Mouse (Mus musculus) embryo, embryonic 11.5 days (tissue): ENCODE results near the gene Dnajb3.
"Not testable (repeated sequence)": the region's sequence is repeated elsewhere in the genome, so short reads cannot be mapped to it uniquely, and the experiment has no call there.

ENCODE experiments used
- DNase-seq: peaks from one replicate; pipeline ENCODE4 v3.0.0-alpha.2; 2012; ENCODE audit warnings: low read depth, low spot score

The Dnajb3 gene

GRCm38 (mm10) chr1:88215466-88216380 lies 10.1 kb upstream of the Dnajb3 start:
- DNase-seq, result no peak

GRCm38 (mm10) chr1:88214462-88214952 lies 8.9 kb upstream of the Dnajb3 start:
- no peak for DNase-seq

- no peak for DNase-seq
These were observed 8.3 kb upstream of the Dnajb3 start for GRCm38 (mm10) chr1:88213766-88214461.

GRCm38 (mm10) chr1:88213061-88213460 lies 7.5 kb upstream of the Dnajb3 start:
- DNase-seq, result no peak

- no peak for DNase-seq
These were observed 6.9 kb upstream of the Dnajb3 start for GRCm38 (mm10) chr1:88212341-88213045.

- DNase-seq, result no peak
These were observed 6.2 kb upstream of the Dnajb3 start, which contains the start of gene Ugt1a1 for GRCm38 (mm10) chr1:88211812-88212211. Gene Ugt1a1, plus strand, starts transcription at chr1:88211959.

- no peak for DNase-seq
These were observed 1.4 kb upstream of the Dnajb3 start for GRCm38 (mm10) chr1:88206843-88207479.

GRCm38 (mm10) chr1:88200456-88200855 lies 5.1 kb downstream of the Dnajb3 start, which contains the start of gene Ugt1a2:
Gene Ugt1a2, plus strand, starts transcription at chr1:88200601.
- no peak for DNase-seq

- DNase-seq, result no peak
These were observed 5.6 kb downstream of the Dnajb3 start for GRCm38 (mm10) chr1:88199996-88200395.

- DNase-seq, result no peak
These were observed 8.1 kb downstream of the Dnajb3 start for GRCm38 (mm10) chr1:88197443-88197842.

GRCm38 (mm10) chr1:88195687-88196086 lies 9.9 kb downstream of the Dnajb3 start:
- no peak for DNase-seq

- DNase-seq, result no peak
These were observed 13.4 kb downstream of the Dnajb3 start for GRCm38 (mm10) chr1:88192136-88192535.

- DNase-seq, result no peak
These were observed 19.2 kb downstream of the Dnajb3 start for GRCm38 (mm10) chr1:88186325-88186935.

- DNase-seq, result no peak
These were observed 25.9 kb downstream of the Dnajb3 start for GRCm38 (mm10) chr1:88179657-88180056.

- not testable (repeated sequence) for DNase-seq
These were observed 33.4 kb downstream of the Dnajb3 start for GRCm38 (mm10) chr1:88172190-88172589.

- DNase-seq, result no peak
These were observed 39.9 kb downstream of the Dnajb3 start, which contains the start of gene Ugt1a5 for GRCm38 (mm10) chr1:88165711-88166110. Gene Ugt1a5, plus strand, starts transcription at chr1:88166012.

- no peak for DNase-seq
These were observed 47.2 kb downstream of the Dnajb3 start for GRCm38 (mm10) chr1:88158430-88158829.
